Mouse (Mus musculus) embryonic facial prominence, embryonic 12.5 days (tissue): ENCODE data around the gene Olfr311. TPM values are rescaled to one million over a fixed set of nuclear protein-coding genes. Genes with fewer than 3 reads are reported as not detected.

ENCODE experiments used
- ATAC-seq: fragments of 200-750 bp; cut with Nextera tagmentation; 2 replicates; pipeline ENCODE4 v1.8.0; 2017; ENCODE audit not compliant: insufficient number of reproducible peaks, insufficient read depth, low FRiP score, low TSS enrichment
- H3K27ac ChIP-seq: fragments of 300-500 bp; sonication (generic); 2 replicates; pipeline ENCODE4 v1.5.1; 2016; ENCODE audit warnings: mild to moderate bottlenecking
- H3K27me3 ChIP-seq: fragments of 300-500 bp; sonication (generic); 2 replicates; pipeline ENCODE4 v1.6.1; 2016; ENCODE audit warnings: mild to moderate bottlenecking, moderate library complexity
- H3K36me3 ChIP-seq: fragments of 300-500 bp; sonication (generic); 2 replicates; pipeline ENCODE4 v1.6.1; 2016; ENCODE audit warnings: mild to moderate bottlenecking
- H3K4me1 ChIP-seq: fragments of 300-500 bp; sonication (generic); 2 replicates; pipeline ENCODE4 v1.6.1; 2016
- H3K4me2 ChIP-seq: fragments of 300-500 bp; sonication (generic); replicated peaks from 2 replicates; pipeline ENCODE4 v1.6.1; 2016; ENCODE audit warnings: mild to moderate bottlenecking, moderate library complexity
- H3K4me3 ChIP-seq: fragments of 300-500 bp; sonication (generic); 2 replicates; pipeline ENCODE4 v1.5.1; 2016; ENCODE audit warnings: mild to moderate bottlenecking
- H3K9ac ChIP-seq: fragments of 300-500 bp; sonication (generic); 2 replicates; pipeline ENCODE4 v1.6.1; 2016; ENCODE audit warnings: mild to moderate bottlenecking, moderate library complexity
- H3K9me3 ChIP-seq: fragments of 300-500 bp; sonication (generic); 2 replicates; pipeline ENCODE4 v1.6.1; 2016; ENCODE audit warnings: mild to moderate bottlenecking, moderate library complexity
- WGBS: fragments of 180-500 bp; shearing (Covaris S2); methylation state at CpG from one replicate; pipeline ENCODE4 v1.1.7; 2016; 5-methylcytosine and 5-hydroxymethylcytosine counted together
- polyA plus RNA-seq: library from polyadenylated mRNA; unstranded; fragments of >200 nt; fragmentation: Nextera tagmentation; extraction: Ambion mirVana; gene quantifications from 2 replicates; pipeline ENCODE4 v1.2.1, GENCODE M21; 2016

The Olfr311 gene
- polyA plus RNA-seq, 1 experiment from 2014 or later: not detected

GRCm38 (mm10) chr11:58883756-58884155 lies 44.7 kb downstream of the Olfr311 start:
- Histone ChIP-seq H3K4me1 (no peaks in the 10 kb centered on the region), H3K4me2 (no peak overlapping the region), H3K4me3 (no peak overlapping the region), H3K27ac (no peak overlapping the region), H3K9me3 (no peaks in the 10 kb centered on the region), H3K36me3 (peaks cover 40% of the 10 kb centered on the region), H3K9ac (no peak overlapping the region), H3K27me3 (no peaks in the 10 kb centered on the region)
- WGBS: 85% methylated on average over 8 of the region's 8 CpGs
- no peak for ATAC-seq

DNA sequence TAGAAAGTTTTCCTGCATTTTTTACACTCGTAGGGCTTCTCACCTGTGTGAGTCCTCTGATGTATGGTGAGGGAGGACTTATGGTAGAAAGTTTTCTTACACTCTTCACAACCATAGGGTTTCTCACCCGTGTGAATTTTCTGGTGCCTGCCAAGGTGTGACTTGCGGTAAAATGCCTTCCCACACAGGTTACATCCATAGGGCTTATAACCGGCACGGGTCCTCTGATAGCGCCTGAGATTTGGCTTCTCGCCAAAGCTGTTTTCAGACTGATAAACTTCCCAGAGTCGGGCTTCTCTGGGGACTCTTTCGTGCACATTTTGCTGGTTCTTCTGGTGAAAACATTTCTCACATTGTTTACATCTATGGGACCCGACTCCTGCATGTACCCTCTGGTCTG lies 51.5 kb downstream of the Olfr311 start:
- no peaks in the 10 kb centered on the region for H3K4me1 ChIP-seq
- no peak overlapping the region for H3K4me3 ChIP-seq
- no peak overlapping the region for H3K4me2 ChIP-seq
- WGBS: 92% methylated on average over 10 of the region's 10 CpGs
- ATAC-seq: no peak
- H3K27me3 ChIP-seq: no peaks in the 10 kb centered on the region
- no peaks in the 10 kb centered on the region for H3K9me3 ChIP-seq
- H3K36me3 ChIP-seq: peaks cover 51% of the 10 kb centered on the region
- no peak overlapping the region for H3K9ac ChIP-seq
- H3K27ac ChIP-seq: no peak overlapping the region

Other genes starting within 250 kb of the Olfr311 start
- not detected in 2 replicates for gene Olfr324, start 244.1 kb upstream of the Olfr311 start, polyA plus RNA-seq
- gene 2210407C18Rik, start 223.2 kb upstream of the Olfr311 start, polyA plus RNA-seq: not detected in 2 replicates
- not detected in 2 replicates for gene Olfr323, start 208.8 kb upstream of the Olfr311 start, polyA plus RNA-seq
- 0.26 and 0.60 TPM in 2 replicates for gene Trim58, start 198.8 kb upstream of the Olfr311 start, polyA plus RNA-seq
- gene Olfr322, start 180.5 kb upstream of the Olfr311 start, polyA plus RNA-seq: not detected in 2 replicates
- not detected in 2 replicates for gene Olfr320, start 158.2 kb upstream of the Olfr311 start, polyA plus RNA-seq
- gene Olfr319, start 140.1 kb upstream of the Olfr311 start, polyA plus RNA-seq: not detected in 2 replicates
- gene Olfr318, start 115.2 kb upstream of the Olfr311 start, polyA plus RNA-seq: not detected in 2 replicates
- gene Olfr317, start 100.0 kb upstream of the Olfr311 start, polyA plus RNA-seq: not detected in 2 replicates
- not detected in 2 replicates for gene Olfr316, start 86.5 kb upstream of the Olfr311 start, polyA plus RNA-seq
- not detected in 2 replicates for gene Olfr315, start 66.1 kb upstream of the Olfr311 start, polyA plus RNA-seq
- not detected in 2 replicates for gene Olfr314, start 56.3 kb upstream of the Olfr311 start, polyA plus RNA-seq
- 0.42 and 0.59 TPM in 2 replicates for gene Fam183b, start 37.3 kb upstream of the Olfr311 start, polyA plus RNA-seq
- gene Olfr313, start 24.3 kb upstream of the Olfr311 start, polyA plus RNA-seq: not detected in 2 replicates
- not detected in 2 replicates for gene Olfr312, start 10.0 kb upstream of the Olfr311 start, polyA plus RNA-seq
- 14.2 and 14.4 TPM in 2 replicates for gene Gm12258, start 7.9 kb downstream of the Olfr311 start, polyA plus RNA-seq
- gene 2810021J22Rik, start 28.0 kb downstream of the Olfr311 start, polyA plus RNA-seq: 10.1 and 10.7 TPM in 2 replicates
- 5.7 and 6.6 TPM in 2 replicates for gene Zfp39, start 65.0 kb downstream of the Olfr311 start, polyA plus RNA-seq
- not detected in 2 replicates for gene Btnl10, start 78.7 kb downstream of the Olfr311 start, polyA plus RNA-seq
- 366 and 374 TPM in 2 replicates for gene Rnf187, start 99.7 kb downstream of the Olfr311 start, polyA plus RNA-seq
- 52.7 and 70.4 TPM in 2 replicates for gene Hist3h2ba, start 109.7 kb downstream of the Olfr311 start, polyA plus RNA-seq
- 36.3 and 40.0 TPM in 2 replicates for gene Hist3h2a, start 115.4 kb downstream of the Olfr311 start, polyA plus RNA-seq
- gene Trim17, start 115.4 kb downstream of the Olfr311 start, polyA plus RNA-seq: 0.51 and 0.55 TPM in 2 replicates
- gene Trim11, start 138.8 kb downstream of the Olfr311 start, polyA plus RNA-seq: 22.7 and 23.3 TPM in 2 replicates